Mouse (Mus musculus) small intestine, adult 2 months (tissue): ENCODE data around the gene Rdh19. TPM values are rescaled to one million over a fixed set of nuclear protein-coding genes. Genes with fewer than 3 reads are reported as not detected.
"Not testable (repeated sequence)": the region's sequence is repeated elsewhere in the genome, so short reads cannot be mapped to it uniquely, and the experiment has no call there.

Experiments
- H3K27ac ChIP-seq: fragments of 200-500 bp; 2 replicates; pipeline ENCODE4 v1.5.1; 2012; ENCODE audit warnings: low read depth, low read length, control low read depth, inconsistent platforms; ENCODE audit not compliant: insufficient read depth
- H3K27me3 ChIP-seq: fragments of 200-500 bp; 2 replicates; pipeline ENCODE4 v1.6.1; 2012; ENCODE audit warnings: mild to moderate bottlenecking, moderate library complexity, low read length, inconsistent platforms; ENCODE audit not compliant: control insufficient read depth, insufficient read depth
- H3K36me3 ChIP-seq: fragments of 200-500 bp; 2 replicates; pipeline ENCODE4 v1.6.1; 2012; ENCODE audit warnings: mild to moderate bottlenecking, low read length, control low read depth, inconsistent platforms; ENCODE audit not compliant: control insufficient read depth, insufficient read depth
- H3K4me1 ChIP-seq: fragments of 200-500 bp; 2 replicates; pipeline ENCODE4 v1.6.1; 2012; ENCODE audit warnings: low read length, inconsistent platforms, mixed read lengths; ENCODE audit not compliant: control insufficient read depth, insufficient read depth, insufficient read length
- H3K4me3 ChIP-seq: fragments of 200-500 bp; 2 replicates; pipeline ENCODE4 v1.5.1; 2012; ENCODE audit warnings: low read depth, mild to moderate bottlenecking, control low read depth, inconsistent platforms, low read length, moderate library complexity
- CTCF ChIP-seq: fragments of 200-500 bp; IDR thresholded peaks from 2 replicates; pipeline ENCODE4 v1.5.1; 2012; ENCODE audit warnings: low read depth, mild to moderate bottlenecking, control low read depth, inconsistent platforms, low read length, moderate library complexity, mixed read lengths; ENCODE audit not compliant: insufficient replicate concordance, insufficient read length; ENCODE audit errors: extremely low read depth
- POLR2A ChIP-seq: fragments of 200-500 bp; IDR thresholded peaks from 2 replicates; pipeline ENCODE4 v1.6.1; 2012; ENCODE audit warnings: low read depth, mild to moderate bottlenecking, control low read depth, inconsistent platforms, low read length, moderate library complexity
- WGBS: fragments of 180-500 bp; shearing (Covaris S2); methylation state at CpG from one replicate; pipeline ENCODE4 v1.1.7; 2018; 5-methylcytosine and 5-hydroxymethylcytosine counted together
- polyA plus RNA-seq: library from polyadenylated mRNA; depleted of rRNA; stranded (reverse); fragments of >200 nt; gene quantifications from 2 replicates; pipeline ENCODE4 v1.2.3, GENCODE M21; 2012

The Rdh19 gene
- polyA plus RNA-seq, 1 experiment, result not detected

GRCm38 (mm10) chr10:127881041-127881440 lies 31.3 kb downstream of the Rdh19 start:
- Histone ChIP-seq H3K36me3 (no peaks in the 10 kb centered on the region), H3K27ac (no peak overlapping the region), H3K27me3 (no peaks in the 10 kb centered on the region), H3K4me1 (peaks cover 25% of the 10 kb centered on the region; the same call in 1 of the 2 replicates), H3K4me3 (no peak overlapping the region)
- 96% methylated on average over 4 of the region's 4 CpGs for WGBS
- TF ChIP-seq POLR2A, result no peak
- no peak for TF ChIP-seq CTCF

DNA sequence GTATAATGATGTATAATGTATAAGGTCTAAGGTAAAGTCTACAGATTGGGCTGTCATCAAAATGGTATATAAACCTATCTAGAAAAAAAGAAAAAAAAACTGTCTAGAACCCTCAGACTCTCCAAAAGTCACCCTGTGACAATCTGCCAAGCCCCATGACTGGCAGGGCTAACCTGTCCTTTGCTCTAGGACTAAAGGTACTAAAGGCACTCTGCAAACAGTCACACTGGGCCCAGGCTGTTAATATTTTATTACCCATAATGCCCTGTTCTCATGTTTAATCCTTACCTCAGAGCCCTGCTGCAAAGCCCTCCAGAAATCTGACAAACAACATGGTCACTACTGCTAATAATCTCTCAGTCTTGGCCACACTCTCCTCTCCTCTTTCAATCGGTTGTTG lies 36.8 kb downstream of the Rdh19 start:
- H3K27me3 ChIP-seq, result no peaks in the 10 kb centered on the region
- TF ChIP-seq POLR2A (no peak), CTCF (no peak)
- H3K4me3 ChIP-seq, result no peak overlapping the region
- WGBS, result 26% methylated on average over 1 of the region's 1 CpGs
- H3K4me1 ChIP-seq, result peaks cover 18% of the 10 kb centered on the region; the same call in 1 of the 2 replicates
- no peaks in the 10 kb centered on the region for H3K36me3 ChIP-seq
- H3K27ac ChIP-seq, result peak overlapping the region; percentile 97

- Histone ChIP-seq H3K4me3 (no peak overlapping the region), H3K4me1 (peaks cover 18% of the 10 kb centered on the region; the same call in 1 of the 2 replicates), H3K27me3 (no peaks in the 10 kb centered on the region), H3K27ac (peak overlapping the region; percentile 97), H3K36me3 (no peaks in the 10 kb centered on the region)
- TF ChIP-seq POLR2A, result no peak
- no peak for TF ChIP-seq CTCF
- 32% methylated on average over 4 of the region's 4 CpGs for WGBS
Observed at GRCm38 (mm10) chr10:127886971-127887370, 37.2 kb downstream of the Rdh19 start.

DNA sequence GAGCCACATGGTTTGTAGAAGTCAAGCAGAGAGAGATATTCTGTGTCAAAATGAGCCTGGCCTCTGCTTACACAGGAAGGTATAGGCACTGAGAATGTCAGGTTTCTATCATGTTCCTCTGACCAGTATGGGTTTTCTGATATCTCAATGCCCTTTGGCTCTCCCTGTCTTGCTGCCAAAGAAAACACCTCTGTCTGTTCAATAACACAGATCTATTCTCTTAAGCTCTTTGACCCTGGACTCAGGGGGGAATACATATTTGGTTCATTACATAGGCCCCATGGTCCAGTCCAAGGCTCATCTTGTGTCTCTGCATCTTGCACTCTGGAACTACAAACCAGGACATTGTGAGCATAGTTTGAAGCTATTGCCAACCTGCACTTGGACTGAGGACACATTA lies 38.9 kb downstream of the Rdh19 start, which contains the start of gene Rdh7:
TSS of gene Rdh7 (minus strand) at position 213 of the 400 bp plus-strand sequence.
- H3K4me1 ChIP-seq, result peaks cover 28% of the 10 kb centered on the region; the same call in 1 of the 2 replicates
- no peaks in the 10 kb centered on the region for H3K36me3 ChIP-seq
- peak within 1 kb of the TSS; percentile 97 for H3K27ac ChIP-seq
- no peak for TF ChIP-seq CTCF
- TF ChIP-seq POLR2A, result no peak
- peak within 1 kb of the TSS; percentile 42 for H3K4me3 ChIP-seq
- H3K27me3 ChIP-seq, result no peaks in the 10 kb centered on the region

DNA sequence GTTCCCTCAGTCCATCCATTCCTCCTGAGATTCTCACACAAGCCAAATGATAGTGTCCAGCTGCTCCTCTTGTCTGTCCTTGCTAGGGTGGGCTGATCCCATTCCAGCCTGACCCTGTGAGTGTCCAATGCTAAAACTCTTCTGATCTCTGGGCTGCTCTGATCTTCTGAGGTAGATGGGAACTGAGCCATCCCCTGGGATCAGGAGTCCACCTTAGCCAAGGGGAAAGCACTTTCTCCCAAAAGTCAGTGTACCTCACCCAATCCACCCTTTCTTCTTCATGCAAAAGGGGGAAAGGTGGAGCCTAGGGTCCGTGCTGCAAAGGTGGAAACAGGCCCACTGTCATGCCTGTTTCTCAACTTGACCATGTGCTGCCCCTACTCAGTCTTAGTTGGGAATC lies 41.8 kb downstream of the Rdh19 start:
- TF ChIP-seq POLR2A (no peak), CTCF (no peak)

GRCm38 (mm10) chr10:127893163-127894022 lies 43.7 kb downstream of the Rdh19 start:
- WGBS, result 19% methylated on average over 5 of the region's 5 CpGs
- H3K4me3 ChIP-seq, H3K27me3 ChIP-seq, H3K36me3 ChIP-seq: not testable (repeated sequence)
- Histone ChIP-seq H3K4me1 (peaks cover 49% of the 10 kb centered on the region), H3K27ac (peak overlapping the region; percentile 97)

More for the DNA sequence above, 41.8 kb downstream of the Rdh19 start:
- H3K36me3 ChIP-seq, result no peaks in the 10 kb centered on the region
- peaks cover 39% of the 10 kb centered on the region for H3K4me1 ChIP-seq
- no peak overlapping the region for H3K4me3 ChIP-seq
- no peaks in the 10 kb centered on the region for H3K27me3 ChIP-seq
- 100% methylated on average over 1 of the region's 1 CpGs for WGBS
- no peak overlapping the region for H3K27ac ChIP-seq

GRCm38 (mm10) chr10:127896705-127897104 lies 47.0 kb downstream of the Rdh19 start:
- Histone ChIP-seq H3K4me1 (peaks cover 57% of the 10 kb centered on the region), H3K27me3 (no peaks in the 10 kb centered on the region), H3K4me3 (no peak overlapping the region), H3K36me3 (no peaks in the 10 kb centered on the region), H3K27ac (peak overlapping the region; percentile 79)
- no peak for TF ChIP-seq CTCF
- TF ChIP-seq POLR2A, result no peak
- WGBS, result 24% methylated on average over 5 of the region's 5 CpGs
